Mouse (Mus musculus) megakaryocyte, embryonic 14.5 days (primary cell): ENCODE data around the gene Mrpl51.

ENCODE experiments used
- FLI1 ChIP-seq: IDR thresholded peaks from 2 replicates; pipeline ENCODE4 v1.6.1; 2012; ENCODE audit warnings: low read length, inconsistent platforms, mixed read lengths
- GATA1 ChIP-seq: IDR thresholded peaks from 3 replicates; pipeline ENCODE4 v1.6.1; 2012; ENCODE audit warnings: mixed read lengths, low read length, inconsistent platforms, borderline replicate concordance

DNA sequence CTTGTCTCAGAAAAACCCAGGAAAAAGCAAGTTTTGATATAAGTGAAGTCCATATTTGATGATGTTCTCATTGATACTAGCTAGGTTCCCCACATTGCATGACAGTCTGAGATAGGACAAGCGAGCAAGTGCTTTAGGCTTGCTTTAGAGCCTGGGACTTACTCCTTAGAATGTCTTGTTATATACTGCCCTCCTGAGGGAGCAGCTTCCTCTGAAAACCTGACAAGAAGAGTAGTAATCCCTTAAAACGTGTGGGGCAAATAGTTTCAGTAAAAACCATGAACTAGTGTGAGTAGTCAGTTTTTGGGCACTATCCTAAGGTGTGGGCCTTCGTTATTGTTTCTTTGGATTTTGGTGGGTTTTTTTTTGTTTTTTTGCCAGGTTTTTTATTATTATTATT lies 48.5 kb upstream of the Mrpl51 start:
- TF ChIP-seq GATA1 (no peak), FLI1 (no peak)
